Mouse (Mus musculus) erythroblast, embryonic 14.5 days (primary cell): ENCODE results near the gene Acacb.

Experiments used
- GATA1 ChIP-seq: IDR thresholded peaks from 2 replicates; pipeline ENCODE4 v1.6.1; 2012; ENCODE audit warnings: low read length, inconsistent platforms, mixed read lengths
- TAL1 ChIP-seq: IDR thresholded peaks from 3 replicates; pipeline ENCODE4 v1.6.1; 2012; ENCODE audit warnings: low read length, inconsistent platforms, mixed read lengths

DNA sequence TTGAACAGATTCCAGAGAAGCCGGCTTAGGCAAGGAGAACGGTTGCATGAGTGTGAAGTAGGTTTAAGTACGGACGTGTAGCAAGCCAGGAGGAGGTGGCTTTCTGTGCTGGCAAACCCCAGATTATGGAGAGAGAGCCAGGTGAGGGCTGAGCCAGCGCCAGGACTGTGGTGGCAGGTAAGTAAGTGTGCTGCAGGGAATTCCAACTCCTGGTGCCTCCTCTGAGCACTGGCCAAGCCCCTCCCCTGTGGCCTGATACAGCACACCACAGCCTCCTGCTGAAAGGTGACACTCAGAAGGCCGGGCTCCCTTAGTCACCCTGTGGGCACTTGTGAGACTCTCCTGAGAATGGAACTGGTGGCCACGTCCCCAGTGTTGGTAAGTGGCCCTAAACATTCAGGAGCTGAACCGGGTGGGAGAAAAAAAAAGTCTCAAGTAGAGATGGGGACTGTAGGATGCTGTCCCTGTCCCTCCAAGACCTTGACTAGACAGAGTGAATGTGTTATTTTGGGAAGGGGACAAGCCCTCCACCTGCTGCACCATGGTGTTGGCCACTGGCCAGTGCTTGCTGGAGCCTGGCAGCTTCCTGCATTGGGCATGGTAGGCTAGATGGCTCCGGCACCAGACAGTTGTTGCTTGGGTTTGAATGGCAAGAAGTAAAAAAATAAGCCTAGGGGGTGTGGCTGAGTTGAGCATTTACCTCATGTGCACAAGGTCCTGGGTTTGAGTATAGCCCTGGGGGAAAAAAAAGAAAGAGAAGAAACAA, 9.0 kb downstream of the Acacb start:
- TF ChIP-seq GATA1 (no peak), TAL1 (no peak)
